Mouse (Mus musculus): ENCODE measurements around the gene Poc1b.

DNA sequence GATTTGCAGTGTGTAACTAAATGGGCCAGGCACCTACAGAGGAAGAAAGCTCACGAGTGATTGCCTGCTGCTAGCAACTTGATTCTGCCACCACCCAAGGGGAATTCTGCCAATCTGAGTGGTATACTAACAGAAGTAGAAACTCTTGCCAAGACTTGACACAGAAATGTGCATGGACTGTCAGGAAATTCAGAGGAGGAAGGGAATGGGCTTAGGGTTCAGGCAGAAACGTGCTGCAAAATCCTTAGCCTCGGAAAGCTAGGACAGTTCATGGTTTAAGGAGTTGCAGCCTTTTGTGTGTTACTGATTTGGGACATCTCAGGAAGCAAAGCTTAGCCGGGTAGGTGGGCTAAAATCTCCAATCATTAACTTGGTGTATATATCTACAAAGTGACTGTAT lies 19.4 kb downstream of the Poc1b start, which contains the start of gene Phxr2:
- TF ChIP-seq CTCF (IDR thresholded peaks at IDR 0.05; ENCODE audit: low read depth, low read length), result no peak
- TF ChIP-seq GATA2 (IDR thresholded peaks at IDR 0.05; ENCODE audit: borderline replicate concordance, low read depth, low read length), result no peak
- no peak for TF ChIP-seq TAL1 (conservative IDR thresholded peaks at IDR 0.05; ENCODE audit: low read depth, low read length)

All from G1E (cell line).